13 mouse cellular contexts compared by ENCODE assay signal in the genomic region with DNA sequence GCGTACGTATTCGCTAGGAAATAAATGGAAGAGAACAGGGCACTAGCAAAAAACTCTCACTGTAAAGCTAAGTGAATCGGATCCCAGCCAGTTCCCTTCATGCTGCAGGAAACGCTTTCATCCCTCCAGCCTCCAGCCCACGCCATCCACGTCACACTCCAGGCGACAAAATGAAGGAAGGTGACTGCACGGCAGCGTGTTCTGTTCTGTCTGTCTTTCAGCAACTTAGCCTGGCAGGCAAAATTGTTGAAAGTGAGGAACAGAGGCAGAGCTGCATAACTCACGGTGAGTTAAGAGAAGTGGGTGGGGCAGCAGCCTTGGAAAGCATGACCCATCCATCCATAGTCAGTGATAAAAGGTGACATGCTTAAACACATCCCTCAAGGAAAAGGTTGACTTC.
A peak's percentile ranks its signal among the peaks of the same experiment; 100 is the strongest.
DNase-seq lines count a peak whose midpoint lies in the region; ATAC-seq lines count a peak whose summit lies in the region.
"Had no signal": no experiment of that assay in that cellular context is flagged by ENCODE, and none has a peak within 500 bp of the region (broad histone marks: within the 10 kb centered on the region; RNA-seq: fewer than 3 reads in every experiment).

No protein-coding gene starts in this region.

- peak overlapping the region; percentile 38 for H3K4me2 ChIP-seq in heart, embryonic 14.5 days (ENCODE audit: low read length)
- 0 out of 2 replicates have a peak overlapping the region, but pooled peaks have one; percentile 26 for H3K4me2 ChIP-seq in lung, embryonic 15.5 days
- H3K4me2 ChIP-seq in midbrain, embryonic 14.5 days (ENCODE audit: low read length), result no peak overlapping the region
- H3K4me2 ChIP-seq: embryonic facial prominence, embryonic 12.5 days had no signal

- 0 out of 2 replicates have a peak, but pooled peaks have one; percentile 4 for ATAC-seq in heart, embryonic 14.5 days (ENCODE audit: insufficient number of reproducible peaks, insufficient read depth, low FRiP score, low read depth)
- ATAC-seq in lung, embryonic 15.5 days (ENCODE audit: borderline replicate concordance, extremely low read depth, low FRiP score, low TSS enrichment), result no peak
- ATAC-seq in midbrain, embryonic 14.5 days (ENCODE audit: low FRiP score, low TSS enrichment), result no peak

- H3K9ac ChIP-seq in heart, embryonic 14.5 days (ENCODE audit: low read length), result no peak overlapping the region; the same call in 1 of the 2 replicates
- no peak overlapping the region for H3K9ac ChIP-seq in lung, embryonic 15.5 days
- no peak overlapping the region for H3K9ac ChIP-seq in midbrain, embryonic 14.5 days (replicated peaks; ENCODE audit: low read length)
- H3K9ac ChIP-seq: embryonic facial prominence, embryonic 12.5 days; liver, embryonic 14.5 days had no signal

- H3K27me3 ChIP-seq in heart, embryonic 14.5 days (ENCODE audit: control insufficient read depth, insufficient read depth, low read length), result no peaks in the 10 kb centered on the region
- no peaks in the 10 kb centered on the region for H3K27me3 ChIP-seq in lung, embryonic 15.5 days
- H3K27me3 ChIP-seq in midbrain, embryonic 14.5 days (ENCODE audit: control insufficient read depth, insufficient read depth, low read length), result no peaks in the 10 kb centered on the region
- H3K27me3 ChIP-seq: embryonic facial prominence, embryonic 12.5 days had no signal

- no peak for DNase-seq in heart, adult 9 months (ENCODE audit: low spot score in 2 of 2)
- no peak for DNase-seq in lung, postnatal 10 days
- DNase-seq in left cerebral cortex, postnatal 25 days (ENCODE audit: low spot score in 2 of 2), result peak; percentile 57 to 85
- DNase-seq in telencephalon, adult 2 months (ENCODE audit: low read depth, low spot score), result peak; percentile 84
- DNase-seq in midbrain, embryonic 14.5 days, result no peak
- DNase-seq in gastrocnemius, postnatal 10 days, result no peak
- DNase-seq: cerebellum, adult 11 months; thymus, adult 2 months had no signal

- no peaks in the 10 kb centered on the region for H3K9me3 ChIP-seq in heart, embryonic 14.5 days (ENCODE audit: control insufficient read depth, low read length)
- H3K9me3 ChIP-seq in lung, embryonic 15.5 days, result no peaks in the 10 kb centered on the region
- no peaks in the 10 kb centered on the region for H3K9me3 ChIP-seq in midbrain, embryonic 14.5 days (ENCODE audit: control insufficient read depth, low read length)
- H3K9me3 ChIP-seq: embryonic facial prominence, embryonic 12.5 days; megakaryocyte, embryonic 14.5 days had no signal

- 39% methylated on average over 11 of the region's 11 CpGs for WGBS in heart, embryonic 14.5 days
- WGBS in lung, embryonic 15.5 days, result 28% methylated on average over 11 of the region's 11 CpGs
- WGBS in midbrain, embryonic 14.5 days, result 83% methylated on average over 11 of the region's 11 CpGs

- H3K4me1 ChIP-seq in heart, embryonic 14.5 days (ENCODE audit: control insufficient read depth in 2 of 2, insufficient read depth in 2 of 2, low read length in 2 of 2), result peaks cover 25 to 44% of the 10 kb centered on the region in 2 experiments
- H3K4me1 ChIP-seq in lung, embryonic 15.5 days, result peaks cover 70% of the 10 kb centered on the region
- H3K4me1 ChIP-seq in midbrain, embryonic 14.5 days (ENCODE audit: control insufficient read depth, insufficient read depth, low read length), result peaks cover 15% of the 10 kb centered on the region
- H3K4me1 ChIP-seq: megakaryocyte, embryonic 14.5 days had no signal

- peak overlapping the region in 1 of 2 experiments; percentile 38; a peak in 1 of 4 replicates for H3K27ac ChIP-seq in heart, embryonic 14.5 days (replicated peaks in 1 of 2; ENCODE audit: control insufficient read depth in 1 of 2, insufficient read depth in 1 of 2, low read depth in 2 of 2, low read length in 2 of 2)
- no peak overlapping the region for H3K27ac ChIP-seq in lung, embryonic 15.5 days
- no peak overlapping the region for H3K27ac ChIP-seq in midbrain, embryonic 14.5 days (replicated peaks; ENCODE audit: low read depth, low read length)
- H3K27ac ChIP-seq: liver, embryonic 14.5 days had no signal

- intact Hi-C loops in left cerebral cortex, postnatal 25 days (cut with DNase I), result loop anchor here (2.0 kb wide), 1 partner anchor 30 kb away; no protein-coding TSS in a partner anchor

- H3K36me3 ChIP-seq in heart, embryonic 14.5 days (ENCODE audit: control insufficient read depth, insufficient read depth, low read length), result no peaks in the 10 kb centered on the region
- H3K36me3 ChIP-seq in lung, embryonic 15.5 days, result no peaks in the 10 kb centered on the region
- no peaks in the 10 kb centered on the region for H3K36me3 ChIP-seq in midbrain, embryonic 14.5 days (ENCODE audit: control insufficient read depth, insufficient read depth, low read length)
- H3K36me3 ChIP-seq: embryonic facial prominence, embryonic 12.5 days had no signal

- no peak overlapping the region for H3K4me3 ChIP-seq in heart, embryonic 14.5 days (ENCODE audit: control insufficient read depth in 1 of 2, insufficient read depth in 1 of 2, low read depth in 1 of 2, low read length in 2 of 2)
- no peak overlapping the region for H3K4me3 ChIP-seq in lung, embryonic 15.5 days
- no peak overlapping the region for H3K4me3 ChIP-seq in midbrain, embryonic 14.5 days (replicated peaks; ENCODE audit: low read depth, low read length)
- H3K4me3 ChIP-seq: embryonic facial prominence, embryonic 12.5 days; megakaryocyte, embryonic 14.5 days had no signal

Comparison
In these comparisons a context has a peak if more than half of its experiments do, and no peak if none do; other contexts are left out.
1. DNase-seq: peak in left cerebral cortex, postnatal 25 days (2 of 2) and telencephalon, adult 2 months (single experiment); none in heart, adult 9 months (0 of 2), lung, postnatal 10 days (single experiment), midbrain, embryonic 14.5 days (single experiment) and gastrocnemius, postnatal 10 days (single experiment).